Mouse (Mus musculus): ENCODE data around the gene Nupr1. TPM values are rescaled to one million over a fixed set of nuclear protein-coding genes. Genes with fewer than 3 reads are reported as not detected.

Nupr1 gene
- total and polyA plus RNA-seq, 2 experiments: 1.2 to 3.0 TPM

DNA sequence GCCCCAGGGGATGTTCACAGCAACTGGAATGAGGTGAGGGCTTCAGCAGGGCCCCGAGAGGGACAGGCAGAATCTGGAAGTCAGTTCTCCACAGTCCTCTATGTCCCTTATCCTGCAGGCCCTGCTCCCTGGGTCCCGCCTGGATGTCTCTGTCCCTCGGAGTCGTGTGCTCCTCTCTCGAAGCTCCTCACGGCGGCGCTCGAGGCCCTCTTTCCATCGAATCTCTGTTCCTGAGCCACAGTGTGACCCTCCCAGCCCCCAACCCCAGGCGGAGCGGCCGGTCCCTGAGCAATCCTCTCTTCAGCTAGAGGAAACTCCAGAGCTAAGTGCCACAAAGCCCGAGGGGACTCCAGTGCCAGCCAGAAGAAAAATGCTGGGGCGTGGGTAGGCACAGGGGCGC is 42.9 kb downstream of the Nupr1 start:
- Histone ChIP-seq H3K27ac (replicated peaks; ENCODE audit: insufficient read depth, low read depth, low read length) (peak overlapping the region; percentile 40; the same call in 1 of the 2 replicates), H3K4me1 (ENCODE audit: control insufficient read depth, insufficient read depth, low read length) (no peaks in the 10 kb centered on the region), H3K4me3 (ENCODE audit: insufficient read depth, low read depth, low read length) (peak overlapping the region; percentile 9; the same call in 1 of the 2 replicates), H3K36me3 (ENCODE audit: control insufficient read depth, insufficient read depth, low read length) (no peaks in the 10 kb centered on the region), H3K9ac (ENCODE audit: low read depth, low read length) (no peak overlapping the region), H3K79me2 (ENCODE audit: control insufficient read depth, insufficient read depth, low read length) (no peaks in the 10 kb centered on the region), H3K27me3 (ENCODE audit: control insufficient read depth, insufficient read depth, low read length) (no peaks in the 10 kb centered on the region)
- peak; percentile 60 for TF ChIP-seq CTCF (IDR thresholded peaks at IDR 0.05; ENCODE audit: low read depth, low read length)
- TF ChIP-seq POLR2A (IDR thresholded peaks at IDR 0.05; ENCODE audit: extremely low read depth, insufficient read depth, low read length): no peak
- 38% methylated on average over 16 of the region's 16 CpGs for WGBS
- no peak for DNase-seq (ENCODE audit: extremely low read depth, low read depth, low spot score)

DNA sequence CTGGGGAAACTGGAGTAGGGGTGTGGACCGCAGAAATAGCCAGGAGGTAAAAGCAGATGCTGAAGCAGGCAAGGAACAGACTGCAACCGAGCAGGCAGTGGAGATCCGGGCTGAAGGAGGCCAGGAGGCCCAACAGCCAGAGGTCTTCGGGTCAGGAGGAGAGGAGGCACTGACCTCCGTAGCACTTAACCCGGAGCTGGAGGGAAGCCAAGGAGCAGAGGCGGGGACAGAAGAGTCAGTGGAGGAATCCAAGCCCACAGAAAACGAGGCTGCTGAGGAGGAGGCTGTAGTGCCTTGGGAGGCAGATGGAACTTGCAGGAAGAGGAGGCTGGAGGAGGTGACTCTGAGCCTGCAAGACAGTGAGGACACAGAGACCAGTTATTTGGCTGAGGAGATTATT is 43.8 kb downstream of the Nupr1 start:
- Histone ChIP-seq H3K27me3 (ENCODE audit: control insufficient read depth, insufficient read depth, low read length) (no peaks in the 10 kb centered on the region), H3K4me3 (ENCODE audit: insufficient read depth, low read depth, low read length) (no peak overlapping the region), H3K36me3 (ENCODE audit: control insufficient read depth, insufficient read depth, low read length) (no peaks in the 10 kb centered on the region), H3K27ac (replicated peaks; ENCODE audit: insufficient read depth, low read depth, low read length) (peak overlapping the region; percentile 23; the same call in 1 of the 2 replicates), H3K79me2 (ENCODE audit: control insufficient read depth, insufficient read depth, low read length) (no peaks in the 10 kb centered on the region), H3K4me1 (ENCODE audit: control insufficient read depth, insufficient read depth, low read length) (no peaks in the 10 kb centered on the region), H3K9ac (ENCODE audit: low read depth, low read length) (no peak overlapping the region)
- DNase-seq (ENCODE audit: extremely low read depth, low read depth, low spot score): peak; percentile 52
- 18% methylated on average over 8 of the region's 8 CpGs for WGBS
- TF ChIP-seq CTCF (IDR thresholded peaks at IDR 0.05; ENCODE audit: low read depth, low read length): no peak
- TF ChIP-seq POLR2A (IDR thresholded peaks at IDR 0.05; ENCODE audit: extremely low read depth, insufficient read depth, low read length): no peak

DNA sequence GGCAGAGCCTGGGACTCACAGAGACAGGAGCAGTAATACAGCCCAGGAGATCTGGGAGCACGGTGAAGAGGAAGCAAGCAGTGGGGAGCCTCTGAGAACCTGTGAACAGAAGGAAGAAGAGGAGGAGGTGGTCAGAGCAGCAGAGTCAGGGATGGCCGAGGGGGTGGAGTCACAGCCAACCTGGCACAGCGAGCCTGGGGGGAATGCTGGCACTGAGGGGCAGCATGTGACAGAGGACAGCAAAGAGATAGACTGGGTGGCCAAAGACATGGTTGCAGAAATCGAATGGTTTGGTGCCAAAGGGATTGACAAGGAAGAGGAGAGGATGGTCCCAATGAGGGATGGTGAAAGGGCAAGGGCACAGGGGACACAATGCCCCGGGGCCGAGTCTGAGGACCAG is 44.9 kb downstream of the Nupr1 start, which contains the start of gene Cln3:
Gene Cln3 (minus strand): TSS at position 101 of the 400 bp plus-strand sequence.
- no peak for DNase-seq (ENCODE audit: extremely low read depth, low read depth, low spot score)
- Histone ChIP-seq H3K4me3 (ENCODE audit: insufficient read depth, low read depth, low read length) (peak within 1 kb of the TSS; percentile 23; the same call in 1 of the 2 replicates), H3K4me1 (ENCODE audit: control insufficient read depth, insufficient read depth, low read length) (no peaks in the 10 kb centered on the region), H3K27ac (replicated peaks; ENCODE audit: insufficient read depth, low read depth, low read length) (peak within 1 kb of the TSS; percentile 31), H3K9ac (ENCODE audit: low read depth, low read length) (peak within 1 kb of the TSS; percentile 19), H3K27me3 (ENCODE audit: control insufficient read depth, insufficient read depth, low read length) (no peaks in the 10 kb centered on the region), H3K79me2 (ENCODE audit: control insufficient read depth, insufficient read depth, low read length) (no peaks in the 10 kb centered on the region), H3K36me3 (ENCODE audit: control insufficient read depth, insufficient read depth, low read length) (no peaks in the 10 kb centered on the region)
- 77% methylated on average over 6 of the region's 6 CpGs for whole genome bisulfite sequencing
- TF ChIP-seq POLR2A (IDR thresholded peaks at IDR 0.05; ENCODE audit: extremely low read depth, insufficient read depth, low read length): no peak
- no peak for TF ChIP-seq CTCF (IDR thresholded peaks at IDR 0.05; ENCODE audit: low read depth, low read length)

DNA sequence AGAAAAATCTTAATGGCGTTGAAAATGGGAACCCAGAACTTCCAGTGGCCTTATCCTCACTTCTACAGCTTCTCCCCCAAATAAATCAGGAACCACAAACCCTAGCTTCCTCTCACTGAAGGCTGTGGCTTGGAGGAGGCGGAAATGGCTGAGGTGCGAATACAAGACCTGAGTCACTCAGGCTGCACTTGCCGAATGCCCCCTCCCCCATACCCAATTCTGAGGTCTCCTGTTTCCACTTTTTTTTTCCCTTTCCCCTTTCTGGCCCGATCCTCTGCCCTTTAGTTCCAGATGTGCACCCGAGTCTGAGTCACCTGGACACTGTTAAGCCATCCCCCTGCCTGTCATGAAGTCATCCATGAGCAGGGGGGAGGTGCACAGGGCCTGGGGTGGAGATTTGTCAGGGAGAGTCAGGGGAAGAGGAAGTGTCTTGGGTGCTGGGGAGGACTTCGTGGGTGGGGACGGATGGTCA is 46.1 kb downstream of the Nupr1 start, which contains the start of gene Apobr:
Gene Apobr (plus strand): TSS at position 437 of the 472 bp plus-strand sequence.
- peak within 1 kb of the TSS; percentile 19 for H3K9ac ChIP-seq (ENCODE audit: low read depth, low read length)
- peak within 1 kb of the TSS; percentile 23; the same call in 1 of the 2 replicates for H3K4me3 ChIP-seq (ENCODE audit: insufficient read depth, low read depth, low read length)
- peak; percentile 22 for DNase-seq (ENCODE audit: extremely low read depth, low read depth, low spot score)
- H3K4me1 ChIP-seq (ENCODE audit: control insufficient read depth, insufficient read depth, low read length): no peaks in the 10 kb centered on the region
- H3K27me3 ChIP-seq (ENCODE audit: control insufficient read depth, insufficient read depth, low read length): no peaks in the 10 kb centered on the region
- TF ChIP-seq POLR2A (IDR thresholded peaks at IDR 0.05; ENCODE audit: extremely low read depth, insufficient read depth, low read length): no peak
- no peak for TF ChIP-seq CTCF (IDR thresholded peaks at IDR 0.05; ENCODE audit: low read depth, low read length)
- peak within 1 kb of the TSS; percentile 31 for H3K27ac ChIP-seq (replicated peaks; ENCODE audit: insufficient read depth, low read depth, low read length)
- no peaks in the 10 kb centered on the region for H3K79me2 ChIP-seq (ENCODE audit: control insufficient read depth, insufficient read depth, low read length)
- 80% methylated on average over 8 of the region's 8 CpGs for WGBS
- no peaks in the 10 kb centered on the region for H3K36me3 ChIP-seq (ENCODE audit: control insufficient read depth, insufficient read depth, low read length)

DNA sequence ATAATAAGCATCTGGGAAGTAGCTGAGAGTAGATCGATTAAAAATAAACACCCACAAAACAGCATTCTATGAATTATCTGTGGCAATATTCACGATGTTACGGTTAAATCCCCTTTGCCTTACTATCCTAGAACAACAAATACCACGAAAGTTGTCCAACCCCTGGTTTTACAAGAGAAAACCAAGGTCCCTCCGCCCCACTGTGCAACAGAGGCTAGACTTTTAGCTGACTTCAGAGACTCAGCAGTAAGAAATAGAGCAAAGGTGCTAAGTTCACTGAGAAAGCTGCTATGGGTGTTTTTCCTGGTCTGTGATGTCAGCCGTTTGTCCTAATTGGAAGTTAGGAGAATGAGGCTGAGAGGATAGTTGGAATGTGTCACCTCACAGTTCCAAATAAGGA is 46.9 kb downstream of the Nupr1 start:
- Histone ChIP-seq H3K4me1 (ENCODE audit: control insufficient read depth, insufficient read depth, low read length) (no peaks in the 10 kb centered on the region), H3K4me3 (ENCODE audit: insufficient read depth, low read depth, low read length) (peak overlapping the region; percentile 58), H3K9ac (ENCODE audit: low read depth, low read length) (peak overlapping the region; percentile 67), H3K27me3 (ENCODE audit: control insufficient read depth, insufficient read depth, low read length) (no peaks in the 10 kb centered on the region), H3K27ac (replicated peaks; ENCODE audit: insufficient read depth, low read depth, low read length) (peak overlapping the region; percentile 89), H3K79me2 (ENCODE audit: control insufficient read depth, insufficient read depth, low read length) (no peaks in the 10 kb centered on the region), H3K36me3 (ENCODE audit: control insufficient read depth, insufficient read depth, low read length) (no peaks in the 10 kb centered on the region)
- DNase-seq (ENCODE audit: extremely low read depth, low read depth, low spot score): no peak
- 48% methylated on average over 6 of the region's 6 CpGs for WGBS
- TF ChIP-seq POLR2A (IDR thresholded peaks at IDR 0.05; ENCODE audit: extremely low read depth, insufficient read depth, low read length) (no peak), CTCF (IDR thresholded peaks at IDR 0.05; ENCODE audit: low read depth, low read length) (no peak)

DNA sequence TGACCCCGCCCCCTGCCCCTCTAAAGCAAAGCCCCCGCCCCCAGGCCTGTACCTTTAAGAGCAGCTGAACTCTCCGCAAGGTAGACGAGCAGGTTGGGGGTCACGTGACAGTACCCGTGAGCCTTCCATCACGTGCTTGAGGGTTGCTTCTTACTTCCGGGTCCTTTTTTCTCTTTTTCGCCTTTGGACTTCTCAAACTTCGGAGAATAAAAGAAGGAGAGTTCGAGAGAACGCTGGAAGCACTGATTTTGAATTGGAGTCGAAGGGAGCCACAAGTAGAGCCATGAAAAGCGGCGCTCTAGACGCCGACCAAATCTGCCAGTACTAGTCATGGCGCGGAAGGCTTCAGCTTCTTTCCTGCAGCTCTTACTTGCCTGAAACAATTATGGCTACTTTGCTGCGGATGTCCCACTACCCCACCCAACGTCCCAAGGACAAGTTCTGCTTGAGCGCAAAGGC is 47.4 kb downstream of the Nupr1 start:
- no peaks in the 10 kb centered on the region for H3K36me3 ChIP-seq (ENCODE audit: control insufficient read depth, insufficient read depth, low read length)
- TF ChIP-seq CTCF (IDR thresholded peaks at IDR 0.05; ENCODE audit: low read depth, low read length): no peak
- no peak for TF ChIP-seq POLR2A (IDR thresholded peaks at IDR 0.05; ENCODE audit: extremely low read depth, insufficient read depth, low read length)
- H3K4me3 ChIP-seq (ENCODE audit: insufficient read depth, low read depth, low read length): peak overlapping the region; percentile 58
- no peaks in the 10 kb centered on the region for H3K79me2 ChIP-seq (ENCODE audit: control insufficient read depth, insufficient read depth, low read length)
- under 1% methylated on average over 22 of the region's 22 CpGs for WGBS
- H3K4me1 ChIP-seq (ENCODE audit: control insufficient read depth, insufficient read depth, low read length): no peaks in the 10 kb centered on the region
- H3K27ac ChIP-seq (replicated peaks; ENCODE audit: insufficient read depth, low read depth, low read length): peak overlapping the region; percentile 89
- no peaks in the 10 kb centered on the region for H3K27me3 ChIP-seq (ENCODE audit: control insufficient read depth, insufficient read depth, low read length)
- H3K9ac ChIP-seq (ENCODE audit: low read depth, low read length): peak overlapping the region; percentile 67
- DNase-seq (ENCODE audit: extremely low read depth, low read depth, low spot score): peak; percentile 87

Measured in liver, adult 2 months (tissue).